Mouse (Mus musculus) cerebellum, adult 18-20 months (tissue): ENCODE measurements around the gene Uhmk1.

ENCODE experiments used
- DNase-seq, 2 experiments: peaks; one replicate each; pipeline ENCODE4 v3.0.0; 2021

Uhmk1 gene

GRCm38 (mm10) chr1:170174814-170175332, 40.3 kb downstream of the Uhmk1 start, which contains the start of gene Uap1:
Gene Uap1, minus strand, starts transcription at chr1:170174957.
- DNase-seq = peak; percentile 98 to 99

- DNase-seq = no peak
Observed at GRCm38 (mm10) chr1:170173991-170174813, 41.0 kb downstream of the Uhmk1 start.

- DNase-seq = no peak
Observed at GRCm38 (mm10) chr1:170167781-170168180, 47.4 kb downstream of the Uhmk1 start.

GRCm38 (mm10) chr1:170164913-170165312, 50.3 kb downstream of the Uhmk1 start:
- DNase-seq = no peak

GRCm38 (mm10) chr1:170164053-170164614, 51.1 kb downstream of the Uhmk1 start:
- DNase-seq = no peak

- no peak for DNase-seq
Observed at GRCm38 (mm10) chr1:170163398-170163943, 51.7 kb downstream of the Uhmk1 start.

- DNase-seq = no peak
Observed at GRCm38 (mm10) chr1:170161852-170162251, 53.3 kb downstream of the Uhmk1 start.

GRCm38 (mm10) chr1:170160397-170160938, 54.7 kb downstream of the Uhmk1 start:
- DNase-seq = no peak

GRCm38 (mm10) chr1:170159707-170160106, 55.5 kb downstream of the Uhmk1 start:
- DNase-seq = no peak

GRCm38 (mm10) chr1:170155761-170156160, 59.4 kb downstream of the Uhmk1 start:
- no peak for DNase-seq

- DNase-seq = no peak
Observed at GRCm38 (mm10) chr1:170155298-170155697, 59.9 kb downstream of the Uhmk1 start.

- DNase-seq = no peak
Observed at GRCm38 (mm10) chr1:170153986-170154385, 61.2 kb downstream of the Uhmk1 start.

- no peak for DNase-seq
Observed at GRCm38 (mm10) chr1:170152552-170152951, 62.6 kb downstream of the Uhmk1 start.

GRCm38 (mm10) chr1:170150870-170151269, 64.3 kb downstream of the Uhmk1 start:
- DNase-seq = no peak

GRCm38 (mm10) chr1:170149756-170150155, 65.4 kb downstream of the Uhmk1 start:
- DNase-seq = no peak

GRCm38 (mm10) chr1:170148536-170148935, 66.7 kb downstream of the Uhmk1 start:
- no peak for DNase-seq

GRCm38 (mm10) chr1:170147651-170148448, 67.3 kb downstream of the Uhmk1 start:
- DNase-seq = no peak

- no peak for DNase-seq
Observed at GRCm38 (mm10) chr1:170145606-170146005, 69.6 kb downstream of the Uhmk1 start.
